Mouse (Mus musculus) urinary bladder, postnatal 0 days (tissue): ENCODE results near the gene Olfr317. TPM values are rescaled to one million over a fixed set of nuclear protein-coding genes. Genes with fewer than 3 reads are reported as not detected.

Experiments
- polyA plus RNA-seq: library from polyadenylated mRNA; unstranded; fragments of >200 nt; fragmentation: Nextera tagmentation; extraction: Ambion mirVana; gene quantifications from 2 replicates; pipeline ENCODE4 v1.2.1, GENCODE M21; 2015

Gene Olfr317
- not detected in 2 replicates for polyA plus RNA-seq

DNA sequence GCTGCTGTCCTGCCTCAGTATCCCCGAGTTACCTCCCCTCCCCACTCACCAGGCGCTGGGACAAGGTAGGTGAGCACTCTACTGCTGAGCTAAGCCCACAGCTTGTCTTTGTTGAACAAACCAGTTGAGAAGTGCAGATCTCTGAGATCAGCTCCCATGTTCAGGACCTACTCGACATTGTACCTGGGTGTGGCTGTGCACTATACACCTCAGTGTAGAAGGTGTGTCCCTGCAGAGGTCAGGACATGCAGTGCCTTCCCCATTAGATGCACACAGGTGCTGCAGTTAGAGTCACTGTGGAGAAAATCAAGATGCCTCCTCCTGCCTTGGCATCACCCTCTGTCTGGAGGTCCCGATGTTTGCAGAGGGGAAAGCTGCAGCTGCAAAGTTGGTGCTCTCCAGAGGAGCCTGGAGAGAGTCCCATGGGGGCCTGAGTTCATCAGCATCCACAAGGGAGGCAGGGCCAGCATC lies at the start of gene Olfr317:
Gene Olfr317, minus strand, starts transcription at position 421 of the 471 bp plus-strand sequence.

DNA sequence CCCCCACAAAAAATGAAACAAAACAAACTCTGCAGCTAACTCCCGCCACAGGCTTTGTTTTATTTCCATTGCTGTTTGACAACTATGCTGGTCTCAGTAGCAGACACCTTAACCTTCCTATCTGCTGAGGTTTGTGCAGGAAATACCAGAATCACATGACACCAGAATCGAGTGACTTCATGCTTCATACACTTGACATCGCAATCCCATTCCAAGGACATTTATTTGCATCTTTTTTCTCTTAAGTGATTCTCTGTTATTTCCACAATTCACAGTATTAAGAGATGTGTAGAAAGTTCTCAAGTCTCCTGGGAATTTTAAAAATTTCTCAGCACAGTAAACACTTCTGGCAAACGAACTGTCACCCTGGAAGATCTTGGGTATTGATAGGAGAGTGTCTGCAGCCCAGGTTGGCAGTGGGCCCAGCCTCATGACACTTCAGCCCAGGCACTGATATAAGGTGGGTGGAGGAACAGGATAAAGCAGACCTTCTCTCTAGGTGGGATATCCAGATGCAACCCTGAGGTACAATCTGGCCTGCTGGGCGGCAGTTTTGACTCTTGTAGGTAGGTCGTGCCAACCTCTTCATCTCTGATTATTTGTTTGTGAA lies 43.6 kb upstream of the Olfr317 start, which contains the start of gene Olfr314:
Gene Olfr314, plus strand, starts transcription at position 473 of the 610 bp plus-strand sequence.

DNA sequence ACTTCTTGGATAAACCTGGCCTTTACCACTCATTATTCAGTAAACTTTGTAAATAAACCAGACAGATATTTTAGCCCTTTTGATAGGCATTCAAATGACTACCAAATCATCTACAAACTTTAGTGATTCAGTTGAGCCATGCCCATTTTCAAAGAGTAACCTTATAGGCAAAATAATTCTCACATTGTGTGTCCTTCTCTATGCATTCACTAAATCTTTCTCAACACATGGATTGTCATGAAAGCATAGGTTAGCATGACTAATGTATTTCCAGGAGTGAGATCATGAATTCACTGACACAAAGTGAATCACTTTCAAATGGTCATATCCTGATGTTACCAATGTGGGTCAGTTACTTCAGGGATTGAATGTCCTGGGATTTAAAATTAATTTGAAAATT lies 33.9 kb upstream of the Olfr317 start, which contains the start of gene Olfr315:
Gene Olfr315, plus strand, starts transcription at position 301 of the 400 bp plus-strand sequence.

DNA sequence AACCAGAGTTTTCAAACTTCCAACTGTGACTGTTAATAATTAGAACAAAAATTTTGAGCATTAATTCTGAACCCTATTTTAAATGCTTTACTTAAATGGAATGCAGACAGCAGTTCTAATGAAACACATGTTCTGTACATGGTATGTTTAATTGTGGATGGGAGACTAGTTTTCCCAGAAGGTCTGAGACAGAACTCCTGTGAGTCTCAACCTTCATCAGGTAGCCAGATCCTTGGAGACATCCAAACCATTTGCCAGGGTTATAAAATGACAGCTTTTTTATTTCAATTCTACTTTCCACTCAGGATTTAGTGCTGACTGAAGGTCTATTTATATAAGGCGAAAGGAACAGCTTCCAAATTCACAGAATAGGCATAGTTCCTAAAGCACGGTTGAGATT lies 13.4 kb upstream of the Olfr317 start, which contains the start of gene Olfr316:
Gene Olfr316, plus strand, starts transcription at position 301 of the 400 bp plus-strand sequence.

DNA sequence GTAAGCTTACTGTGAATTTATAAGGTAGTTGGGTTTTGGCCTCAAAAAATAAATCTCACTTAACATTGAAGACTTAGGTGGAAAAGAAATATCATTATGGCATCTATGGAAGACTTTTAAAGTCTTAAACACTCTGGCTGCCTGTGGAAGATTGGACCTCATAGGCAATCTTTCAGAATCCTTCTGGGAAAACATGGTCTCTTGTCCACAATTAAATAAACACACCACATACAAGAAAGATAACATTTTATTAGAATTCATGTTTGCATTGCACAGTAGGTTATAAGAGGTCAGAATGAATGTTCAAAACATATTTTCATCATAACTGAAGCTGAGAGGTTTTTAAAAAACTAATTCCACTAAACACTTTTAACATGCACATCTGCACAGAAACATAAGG lies 15.1 kb downstream of the Olfr317 start, which contains the start of gene Olfr318:
Gene Olfr318, minus strand, starts transcription at position 101 of the 400 bp plus-strand sequence.

DNA sequence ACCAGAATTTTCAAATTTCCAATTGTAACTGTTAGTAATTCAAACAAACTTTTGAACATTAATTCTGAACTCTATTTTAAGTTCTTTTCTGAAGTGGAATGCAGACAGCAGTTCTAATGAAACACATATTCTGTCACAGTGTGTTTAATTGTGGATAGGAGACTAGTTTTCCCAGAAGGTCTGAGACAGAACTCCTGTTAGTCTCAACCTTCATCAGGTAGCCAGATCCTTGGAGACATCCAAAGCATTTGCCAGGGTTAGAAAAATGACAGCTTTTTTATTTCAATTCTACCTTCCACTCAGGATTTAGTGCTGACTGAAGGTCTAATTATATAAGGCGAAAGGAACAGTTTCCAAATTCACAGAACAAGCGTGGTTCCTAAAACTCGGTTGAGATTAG lies 40.1 kb downstream of the Olfr317 start, which contains the start of gene Olfr319:
Gene Olfr319, plus strand, starts transcription at position 301 of the 400 bp plus-strand sequence.

Other genes with a start within 250 kb of the Olfr317 start
- gene Olfr332, start 246.7 kb downstream of the Olfr317 start, polyA plus RNA-seq, result not detected in 2 replicates
- gene Olfr331, start 236.6 kb downstream of the Olfr317 start, polyA plus RNA-seq, result not detected in 2 replicates
- not detected in 2 replicates for gene Olfr330, start 204.4 kb downstream of the Olfr317 start, polyA plus RNA-seq
- gene Olfr329-ps, start 192.8 kb downstream of the Olfr317 start, polyA plus RNA-seq, result not detected in 2 replicates
- gene Olfr328, start 183.6 kb downstream of the Olfr317 start, polyA plus RNA-seq, result 0.05 TPM in 1 of 2 replicates, not detected in the other
- gene Olfr224, start 168.7 kb downstream of the Olfr317 start, polyA plus RNA-seq, result not detected in 2 replicates
- not detected in 2 replicates for gene Olfr325, start 161.5 kb downstream of the Olfr317 start, polyA plus RNA-seq
- gene Olfr324, start 144.1 kb downstream of the Olfr317 start, polyA plus RNA-seq, result not detected in 2 replicates
- gene 2210407C18Rik, start 123.1 kb downstream of the Olfr317 start, polyA plus RNA-seq, result not detected in 2 replicates
- not detected in 2 replicates for gene Olfr323, start 108.7 kb downstream of the Olfr317 start, polyA plus RNA-seq
- not detected in 2 replicates for gene Trim58, start 98.7 kb downstream of the Olfr317 start, polyA plus RNA-seq
- not detected in 2 replicates for gene Olfr322, start 80.4 kb downstream of the Olfr317 start, polyA plus RNA-seq
- not detected in 2 replicates for gene Olfr320, start 58.1 kb downstream of the Olfr317 start, polyA plus RNA-seq
- gene Olfr319, start 40.0 kb downstream of the Olfr317 start, polyA plus RNA-seq, result not detected in 2 replicates
- gene Olfr318, start 15.2 kb downstream of the Olfr317 start, polyA plus RNA-seq, result not detected in 2 replicates
- not detected in 2 replicates for gene Olfr316, start 13.5 kb upstream of the Olfr317 start, polyA plus RNA-seq
- not detected in 2 replicates for gene Olfr315, start 34.0 kb upstream of the Olfr317 start, polyA plus RNA-seq
- not detected in 2 replicates for gene Olfr314, start 43.7 kb upstream of the Olfr317 start, polyA plus RNA-seq
- 8.1 and 9.6 TPM in 2 replicates for gene Fam183b, start 62.7 kb upstream of the Olfr317 start, polyA plus RNA-seq
- not detected in 2 replicates for gene Olfr313, start 75.8 kb upstream of the Olfr317 start, polyA plus RNA-seq
- not detected in 2 replicates for gene Olfr312, start 90.0 kb upstream of the Olfr317 start, polyA plus RNA-seq
- not detected in 2 replicates for gene Olfr311, start 100.0 kb upstream of the Olfr317 start, polyA plus RNA-seq
- 2.1 and 2.5 TPM in 2 replicates for gene Gm12258, start 107.9 kb upstream of the Olfr317 start, polyA plus RNA-seq
- gene 2810021J22Rik, start 128.0 kb upstream of the Olfr317 start, polyA plus RNA-seq, result 3.1 and 3.9 TPM in 2 replicates
- 2.1 and 2.6 TPM in 2 replicates for gene Zfp39, start 165.0 kb upstream of the Olfr317 start, polyA plus RNA-seq
- gene Btnl10, start 178.7 kb upstream of the Olfr317 start, polyA plus RNA-seq, result 0.16 TPM in 1 of 2 replicates, not detected in the other
- 137 and 141 TPM in 2 replicates for gene Rnf187, start 199.7 kb upstream of the Olfr317 start, polyA plus RNA-seq
- 2.0 and 2.6 TPM in 2 replicates for gene Hist3h2ba, start 209.7 kb upstream of the Olfr317 start, polyA plus RNA-seq
- 13.9 and 14.8 TPM in 2 replicates for gene Hist3h2a, start 215.5 kb upstream of the Olfr317 start, polyA plus RNA-seq
- 0.18 TPM in 1 of 2 replicates, not detected in the other for gene Trim17, start 215.5 kb upstream of the Olfr317 start, polyA plus RNA-seq
- gene Trim11, start 238.9 kb upstream of the Olfr317 start, polyA plus RNA-seq, result 12.4 and 13.0 TPM in 2 replicates